Mouse (Mus musculus): ENCODE data around the gene Banp. TPM values are rescaled to one million over a fixed set of nuclear protein-coding genes. Genes with fewer than 3 reads are reported as not detected.
A peak's percentile ranks its signal among the peaks of the same experiment; 100 is the strongest.

Banp gene
- polyA plus RNA-seq, 1 experiment from 2014 or later, result 40.2 TPM

GRCm38 (mm10) chr8:121950749-121951655 is 1.5 kb downstream of the Banp start:
- H3K4me2 ChIP-seq, result peak overlapping the region; percentile 99
- peaks cover 54% of the 10 kb centered on the region for H3K4me1 ChIP-seq (replicated peaks; ENCODE audit: control insufficient read depth, insufficient read depth, low read length)
- peak; percentile 3 for ATAC-seq (replicated peaks; ENCODE audit: low FRiP score)
- H3K9ac ChIP-seq (ENCODE audit: low read depth, low read length), result peak overlapping the region; percentile 99
- H3K4me3 ChIP-seq (ENCODE audit: low read depth, low read length), result peak overlapping the region; percentile 95
- under 1% methylated on average over 91 of the region's 97 CpGs for WGBS
- H3K27me3 ChIP-seq (replicated peaks; ENCODE audit: control insufficient read depth, insufficient read depth, low read length), result no peaks in the 10 kb centered on the region
- peak overlapping the region; percentile 98 for H3K27ac ChIP-seq (ENCODE audit: low read depth, low read length)
- H3K9me3 ChIP-seq (ENCODE audit: control insufficient read depth, low read length), result no peaks in the 10 kb centered on the region
- peak; percentile 49 for DNase-seq (ENCODE audit: low spot score)
- H3K36me3 ChIP-seq (ENCODE audit: control insufficient read depth, insufficient read depth, low read length), result peaks cover 3% of the 10 kb centered on the region; the same call in 1 of the 2 replicates

DNA sequence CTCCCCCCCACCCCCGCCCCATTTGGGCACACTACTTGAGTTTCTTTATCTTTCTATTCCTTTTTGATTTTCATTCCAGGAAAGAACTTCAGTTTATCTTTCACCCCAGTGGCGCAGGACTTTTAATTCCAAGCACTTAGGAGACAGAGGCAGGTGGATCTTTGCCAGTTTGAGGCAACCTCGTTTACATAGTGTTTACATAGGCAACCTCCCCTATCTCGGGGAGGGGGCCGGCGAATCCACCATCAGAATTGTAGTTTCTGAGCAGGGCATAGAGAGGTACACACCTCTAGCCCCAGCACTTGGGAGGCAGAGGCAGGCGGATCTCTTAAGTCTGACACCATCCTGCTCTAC is 2.1 kb downstream of the Banp start:
- Histone ChIP-seq H3K4me1 (replicated peaks; ENCODE audit: control insufficient read depth, insufficient read depth, low read length) (peaks cover 61% of the 10 kb centered on the region), H3K4me2 (peak overlapping the region; percentile 99), H3K9ac (ENCODE audit: low read depth, low read length) (peak overlapping the region; percentile 99), H3K9me3 (ENCODE audit: control insufficient read depth, low read length) (no peaks in the 10 kb centered on the region), H3K27me3 (replicated peaks; ENCODE audit: control insufficient read depth, insufficient read depth, low read length) (no peaks in the 10 kb centered on the region), H3K4me3 (ENCODE audit: low read depth, low read length) (peak overlapping the region; percentile 95), H3K27ac (ENCODE audit: low read depth, low read length) (peak overlapping the region; percentile 98), H3K36me3 (ENCODE audit: control insufficient read depth, insufficient read depth, low read length) (peaks cover 5% of the 10 kb centered on the region; the same call in 1 of the 2 replicates)
- no peak for ATAC-seq (replicated peaks; ENCODE audit: low FRiP score)
- WGBS, result 9% methylated on average over 7 of the region's 7 CpGs
- DNase-seq (ENCODE audit: low spot score), result no peak

GRCm38 (mm10) chr8:121952122-121952521 is 2.6 kb downstream of the Banp start:
- H3K9me3 ChIP-seq (ENCODE audit: control insufficient read depth, low read length), result no peaks in the 10 kb centered on the region
- H3K9ac ChIP-seq (ENCODE audit: low read depth, low read length), result peak overlapping the region; percentile 32
- peaks cover 5% of the 10 kb centered on the region; the same call in 1 of the 2 replicates for H3K36me3 ChIP-seq (ENCODE audit: control insufficient read depth, insufficient read depth, low read length)
- peaks cover 63% of the 10 kb centered on the region for H3K4me1 ChIP-seq (replicated peaks; ENCODE audit: control insufficient read depth, insufficient read depth, low read length)
- no peaks in the 10 kb centered on the region for H3K27me3 ChIP-seq (replicated peaks; ENCODE audit: control insufficient read depth, insufficient read depth, low read length)
- no peak for ATAC-seq (replicated peaks; ENCODE audit: low FRiP score)
- peak overlapping the region; percentile 46; the same call in 1 of the 2 replicates for H3K27ac ChIP-seq (ENCODE audit: low read depth, low read length)
- peak overlapping the region; percentile 99 for H3K4me2 ChIP-seq
- no peak for DNase-seq (ENCODE audit: low spot score)
- H3K4me3 ChIP-seq (ENCODE audit: low read depth, low read length), result peak overlapping the region; percentile 95

GRCm38 (mm10) chr8:121952800-121953199 is 3.2 kb downstream of the Banp start:
- peak overlapping the region; percentile 99 for H3K4me2 ChIP-seq
- H3K4me1 ChIP-seq (replicated peaks; ENCODE audit: control insufficient read depth, insufficient read depth, low read length), result peaks cover 62% of the 10 kb centered on the region
- no peak overlapping the region; the same call in 1 of the 2 replicates for H3K9ac ChIP-seq (ENCODE audit: low read depth, low read length)
- H3K4me3 ChIP-seq (ENCODE audit: low read depth, low read length), result 0 out of 2 replicates have a peak overlapping the region, but pooled peaks have one; percentile 95
- no peak overlapping the region for H3K27ac ChIP-seq (ENCODE audit: low read depth, low read length)
- peaks cover 5% of the 10 kb centered on the region; the same call in 1 of the 2 replicates for H3K36me3 ChIP-seq (ENCODE audit: control insufficient read depth, insufficient read depth, low read length)
- DNase-seq (ENCODE audit: low spot score) (no peak), ATAC-seq (replicated peaks; ENCODE audit: low FRiP score) (no peak)
- H3K9me3 ChIP-seq (ENCODE audit: control insufficient read depth, low read length), result no peaks in the 10 kb centered on the region
- 82% methylated on average over 7 of the region's 7 CpGs for WGBS
- H3K27me3 ChIP-seq (replicated peaks; ENCODE audit: control insufficient read depth, insufficient read depth, low read length), result no peaks in the 10 kb centered on the region

DNA sequence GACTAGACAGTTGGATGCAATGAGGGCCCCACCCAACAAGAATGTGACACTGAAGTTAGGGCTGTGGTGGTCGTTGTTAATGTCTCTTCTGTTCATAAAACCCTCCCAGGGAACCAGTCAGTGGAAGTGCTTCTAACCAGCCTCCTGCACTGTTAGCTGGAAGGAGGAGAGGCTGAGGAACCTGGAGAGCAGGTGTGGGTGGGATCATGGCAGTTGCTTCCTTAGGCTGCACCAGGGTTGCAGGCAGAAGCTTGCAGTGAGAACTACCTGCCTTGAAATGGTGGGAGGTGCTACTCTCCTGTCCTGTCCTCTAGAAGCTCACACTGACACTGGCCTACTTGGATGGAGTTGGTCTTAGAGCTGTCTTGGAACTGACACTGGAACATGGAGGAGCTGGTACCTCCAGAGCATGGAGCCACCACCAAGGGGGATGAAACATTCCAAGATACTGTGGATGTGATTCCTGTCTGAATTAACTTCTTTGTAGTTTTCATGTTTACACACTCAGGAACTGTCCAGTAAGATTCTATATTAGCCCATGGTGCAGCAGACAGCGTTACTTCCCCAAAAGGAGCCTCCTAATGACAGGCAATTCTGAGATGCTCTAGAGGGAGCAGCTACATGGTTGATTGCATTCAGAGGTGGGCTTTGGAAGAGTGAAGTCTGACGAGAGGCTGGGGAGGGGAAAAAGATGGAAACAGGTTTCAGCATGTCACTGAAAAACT is 4.4 kb downstream of the Banp start:
- Histone ChIP-seq H3K27ac (ENCODE audit: low read depth, low read length) (peak overlapping the region; percentile 30; the same call in 1 of the 2 replicates), H3K4me2 (peak overlapping the region; percentile 51; the same call in 1 of the 2 replicates)
- 62% methylated on average over 3 of the region's 3 CpGs for WGBS

DNA sequence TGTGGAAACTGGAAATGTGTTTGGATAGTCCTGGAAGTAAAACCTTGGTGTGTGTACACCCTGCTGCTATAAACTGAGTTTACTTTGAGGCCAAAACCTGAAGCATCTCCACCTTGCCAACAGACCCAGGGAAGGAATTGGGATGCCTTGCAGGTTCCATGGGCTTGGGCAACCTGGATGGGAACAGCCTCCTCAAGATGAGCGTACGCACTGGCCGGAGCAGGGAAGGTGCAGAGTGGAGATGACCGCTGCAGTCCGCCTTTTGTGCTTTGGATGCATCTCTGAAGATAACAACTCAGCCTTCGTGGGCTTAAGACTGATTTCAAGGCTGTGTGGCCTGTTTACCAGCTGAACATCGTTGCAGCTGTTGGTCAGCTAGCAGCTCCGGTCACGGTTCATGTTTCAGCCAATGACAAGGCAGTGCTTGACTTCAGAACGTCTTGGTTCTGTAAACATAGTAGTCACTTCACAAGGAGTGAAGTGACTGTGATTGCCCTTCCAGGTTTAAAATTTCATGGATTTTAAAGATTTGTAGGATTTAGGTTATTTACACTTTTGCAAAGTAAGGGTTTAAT is 5.5 kb downstream of the Banp start:
- H3K36me3 ChIP-seq (ENCODE audit: control insufficient read depth, insufficient read depth, low read length), result peaks cover 5% of the 10 kb centered on the region; the same call in 1 of the 2 replicates
- DNase-seq (ENCODE audit: low spot score) (no peak), ATAC-seq (replicated peaks; ENCODE audit: low FRiP score) (no peak)
- H3K27ac ChIP-seq (ENCODE audit: low read depth, low read length), result peak overlapping the region; percentile 40; the same call in 1 of the 2 replicates
- H3K27me3 ChIP-seq (replicated peaks; ENCODE audit: control insufficient read depth, insufficient read depth, low read length), result no peaks in the 10 kb centered on the region
- H3K4me1 ChIP-seq (replicated peaks; ENCODE audit: control insufficient read depth, insufficient read depth, low read length), result peaks cover 53% of the 10 kb centered on the region
- H3K4me2 ChIP-seq, result peak overlapping the region; percentile 51
- no peak overlapping the region for H3K4me3 ChIP-seq (ENCODE audit: low read depth, low read length)
- H3K9ac ChIP-seq (ENCODE audit: low read depth, low read length), result no peak overlapping the region
- no peaks in the 10 kb centered on the region for H3K9me3 ChIP-seq (ENCODE audit: control insufficient read depth, low read length)
- WGBS, result 63% methylated on average over 10 of the region's 10 CpGs

More for the DNA sequence above, 4.4 kb downstream of the Banp start:
- Histone ChIP-seq H3K27me3 (replicated peaks; ENCODE audit: control insufficient read depth, insufficient read depth, low read length) (no peaks in the 10 kb centered on the region), H3K4me3 (ENCODE audit: low read depth, low read length) (no peak overlapping the region), H3K9ac (ENCODE audit: low read depth, low read length) (no peak overlapping the region), H3K9me3 (ENCODE audit: control insufficient read depth, low read length) (no peaks in the 10 kb centered on the region), H3K36me3 (ENCODE audit: control insufficient read depth, insufficient read depth, low read length) (peaks cover 5% of the 10 kb centered on the region; the same call in 1 of the 2 replicates), H3K4me1 (replicated peaks; ENCODE audit: control insufficient read depth, insufficient read depth, low read length) (peaks cover 59% of the 10 kb centered on the region)
- no peak for DNase-seq (ENCODE audit: low spot score)
- no peak for ATAC-seq (replicated peaks; ENCODE audit: low FRiP score)

DNA sequence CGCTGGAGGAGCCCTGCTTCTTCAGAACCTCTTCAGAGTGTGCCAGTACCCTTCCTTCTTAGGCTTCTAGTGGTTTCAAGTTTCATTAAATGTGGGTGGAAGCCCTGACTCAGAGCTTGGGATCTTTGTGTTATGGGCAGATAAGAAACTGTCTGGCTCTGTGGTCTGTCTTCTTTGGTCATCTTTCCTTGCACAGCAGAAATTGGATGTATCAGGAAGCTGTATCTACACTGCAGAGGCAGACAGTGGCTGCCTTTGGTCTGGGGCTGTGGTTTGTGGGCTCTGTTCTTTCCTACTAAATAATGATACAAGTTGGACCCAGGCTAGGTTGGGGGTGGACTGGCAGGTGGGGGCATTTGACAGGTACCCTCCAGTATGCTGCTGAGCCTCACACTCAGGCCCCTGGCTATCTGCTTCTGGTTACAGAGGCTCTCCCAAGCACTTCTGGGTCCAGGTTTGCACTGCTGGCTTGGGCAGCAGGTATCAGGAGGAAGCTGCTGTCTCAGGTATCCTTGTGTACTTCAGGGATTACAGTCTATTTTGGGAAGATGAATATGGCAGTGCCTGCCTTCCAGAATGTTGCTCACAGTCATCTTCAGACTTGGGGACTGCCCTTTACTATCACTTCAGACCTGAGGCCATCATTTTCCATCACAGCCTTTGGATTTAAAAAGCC is 6.4 kb downstream of the Banp start:
- 26% methylated on average over 1 of the region's 1 CpGs for WGBS
- Histone ChIP-seq H3K4me3 (ENCODE audit: low read depth, low read length) (no peak overlapping the region), H3K4me1 (replicated peaks; ENCODE audit: control insufficient read depth, insufficient read depth, low read length) (peaks cover 53% of the 10 kb centered on the region), H3K36me3 (ENCODE audit: control insufficient read depth, insufficient read depth, low read length) (peaks cover 5% of the 10 kb centered on the region; the same call in 1 of the 2 replicates), H3K27me3 (replicated peaks; ENCODE audit: control insufficient read depth, insufficient read depth, low read length) (no peaks in the 10 kb centered on the region), H3K9me3 (ENCODE audit: control insufficient read depth, low read length) (no peaks in the 10 kb centered on the region), H3K4me2 (peak overlapping the region; percentile 51), H3K9ac (ENCODE audit: low read depth, low read length) (peak overlapping the region; percentile 18; the same call in 1 of the 2 replicates), H3K27ac (ENCODE audit: low read depth, low read length) (peak overlapping the region; percentile 54; the same call in 1 of the 2 replicates)
- ATAC-seq (replicated peaks; ENCODE audit: low FRiP score) (peak; percentile 76), DNase-seq (ENCODE audit: low spot score) (no peak)

DNA sequence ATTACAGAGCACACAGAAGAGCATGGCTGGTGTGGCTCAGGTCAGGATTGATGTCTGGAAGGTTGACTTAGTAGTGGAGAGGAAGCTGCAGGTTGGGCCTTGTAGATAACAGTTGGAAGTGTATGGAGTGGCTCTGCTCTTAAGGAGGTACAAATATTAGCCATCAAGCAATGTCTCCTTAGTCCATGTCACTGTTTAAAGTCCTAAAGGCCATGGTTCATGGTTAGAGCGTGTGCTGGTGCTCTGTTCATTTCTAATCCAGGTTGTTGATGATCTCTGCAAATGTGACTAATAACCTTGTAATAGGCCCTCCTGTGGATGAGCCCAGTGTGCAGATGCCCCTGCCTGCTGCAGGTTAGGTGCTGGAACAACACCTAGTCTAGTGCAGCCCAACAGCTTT is 8.8 kb downstream of the Banp start:
- H3K27me3 ChIP-seq (replicated peaks; ENCODE audit: control insufficient read depth, insufficient read depth, low read length), result no peaks in the 10 kb centered on the region
- H3K4me3 ChIP-seq (ENCODE audit: low read depth, low read length), result no peak overlapping the region
- peaks cover 5% of the 10 kb centered on the region; the same call in 1 of the 2 replicates for H3K36me3 ChIP-seq (ENCODE audit: control insufficient read depth, insufficient read depth, low read length)
- WGBS, result 90% methylated on average over 1 of the region's 1 CpGs
- peaks cover 40% of the 10 kb centered on the region for H3K4me1 ChIP-seq (replicated peaks; ENCODE audit: control insufficient read depth, insufficient read depth, low read length)
- no peaks in the 10 kb centered on the region for H3K9me3 ChIP-seq (ENCODE audit: control insufficient read depth, low read length)
- ATAC-seq (replicated peaks; ENCODE audit: low FRiP score) (no peak), DNase-seq (ENCODE audit: low spot score) (no peak)
- no peak overlapping the region for H3K9ac ChIP-seq (ENCODE audit: low read depth, low read length)
- no peak overlapping the region for H3K27ac ChIP-seq (ENCODE audit: low read depth, low read length)
- H3K4me2 ChIP-seq, result no peak overlapping the region
